Mouse (Mus musculus): Measurements from ENCODE around the gene Lactb. TPM values are rescaled to one million over a fixed set of nuclear protein-coding genes. Genes with fewer than 3 reads are reported as not detected.
A peak's percentile ranks its signal among the peaks of the same experiment; 100 is the strongest.

The Lactb gene
- polyA plus RNA-seq, 1 experiment, result 12.2 TPM

DNA sequence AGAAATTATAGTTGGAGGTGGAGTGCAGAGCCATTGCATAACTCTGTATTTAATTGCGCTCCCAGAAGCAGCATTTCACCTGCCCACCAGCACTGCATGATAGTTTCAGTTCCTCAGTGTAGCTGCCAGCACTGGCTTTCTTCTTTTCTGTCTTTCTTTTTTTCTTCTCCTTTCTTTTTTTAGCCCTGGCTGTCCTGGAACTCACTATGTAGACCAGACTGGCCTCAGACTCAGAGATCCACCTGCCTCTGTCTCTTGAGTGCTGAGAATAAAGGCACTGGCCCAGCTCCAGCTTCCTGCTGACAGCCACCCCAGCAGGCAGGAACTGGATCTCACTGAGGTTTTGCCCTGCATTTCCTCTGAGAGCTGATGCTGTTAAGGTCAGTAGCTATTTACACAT is 2.7 kb upstream of the Lactb start:
- H3K4me3 ChIP-seq (ENCODE audit: low read depth, low read length), result no peak overlapping the region
- TF ChIP-seq CTCF (IDR thresholded peaks at IDR 0.05; ENCODE audit: low read depth, low read length), result no peak
- no peak for TF ChIP-seq EP300 (IDR thresholded peaks at IDR 0.05; ENCODE audit: insufficient read depth, low read depth, low read length)
- no peak for TF ChIP-seq POLR2A (IDR thresholded peaks at IDR 0.05; ENCODE audit: insufficient read depth, low read length)
- no peak overlapping the region for H3K27ac ChIP-seq (ENCODE audit: insufficient read depth, low read length)
- H3K9ac ChIP-seq (ENCODE audit: low read depth, poor library complexity, severe bottlenecking), result no peak overlapping the region
- H3K4me1 ChIP-seq (ENCODE audit: control insufficient read depth, insufficient read depth, low read length), result no peaks in the 10 kb centered on the region
- H3K9me3 ChIP-seq (replicated peaks; ENCODE audit: control insufficient read depth, insufficient read depth, low read length, poor library complexity, severe bottlenecking), result no peaks in the 10 kb centered on the region
- H3K36me3 ChIP-seq (ENCODE audit: control insufficient read depth, insufficient read depth, low read length, poor library complexity, severe bottlenecking), result no peaks in the 10 kb centered on the region
- H3K27me3 ChIP-seq (ENCODE audit: control insufficient read depth, insufficient read depth, low read length, poor library complexity, severe bottlenecking), result peaks cover 1% of the 10 kb centered on the region; the same call in 1 of the 2 replicates

DNA sequence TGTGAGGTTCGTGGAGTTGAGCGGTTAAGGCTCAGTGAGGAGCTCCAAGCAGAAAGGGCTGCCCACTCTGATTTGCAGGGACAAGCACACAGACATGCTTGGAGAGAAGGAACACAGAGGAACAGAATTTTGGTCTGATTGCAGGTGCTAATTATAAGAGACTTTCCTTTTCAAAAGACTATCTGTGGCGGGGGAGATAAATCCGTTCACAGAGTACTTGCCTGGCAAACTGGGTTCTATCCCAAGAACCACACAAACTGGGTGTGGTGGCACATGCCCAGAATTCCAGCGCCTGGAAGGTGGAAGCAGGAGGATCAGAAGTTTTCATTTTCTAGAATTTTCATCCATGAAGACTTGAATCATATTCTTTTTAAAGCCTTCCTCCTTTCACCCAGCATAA is 1.8 kb upstream of the Lactb start:
- Histone ChIP-seq H3K9ac (ENCODE audit: low read depth, poor library complexity, severe bottlenecking) (no peak overlapping the region), H3K9me3 (replicated peaks; ENCODE audit: control insufficient read depth, insufficient read depth, low read length, poor library complexity, severe bottlenecking) (no peaks in the 10 kb centered on the region), H3K27me3 (ENCODE audit: control insufficient read depth, insufficient read depth, low read length, poor library complexity, severe bottlenecking) (peaks cover 1% of the 10 kb centered on the region; the same call in 1 of the 2 replicates), H3K4me3 (ENCODE audit: low read depth, low read length) (no peak overlapping the region), H3K27ac (ENCODE audit: insufficient read depth, low read length) (no peak overlapping the region), H3K4me1 (ENCODE audit: control insufficient read depth, insufficient read depth, low read length) (no peaks in the 10 kb centered on the region), H3K36me3 (ENCODE audit: control insufficient read depth, insufficient read depth, low read length, poor library complexity, severe bottlenecking) (no peaks in the 10 kb centered on the region)
- no peak for TF ChIP-seq CTCF (IDR thresholded peaks at IDR 0.05; ENCODE audit: low read depth, low read length)
- no peak for TF ChIP-seq POLR2A (IDR thresholded peaks at IDR 0.05; ENCODE audit: insufficient read depth, low read length)
- no peak for TF ChIP-seq EP300 (IDR thresholded peaks at IDR 0.05; ENCODE audit: insufficient read depth, low read depth, low read length)

DNA sequence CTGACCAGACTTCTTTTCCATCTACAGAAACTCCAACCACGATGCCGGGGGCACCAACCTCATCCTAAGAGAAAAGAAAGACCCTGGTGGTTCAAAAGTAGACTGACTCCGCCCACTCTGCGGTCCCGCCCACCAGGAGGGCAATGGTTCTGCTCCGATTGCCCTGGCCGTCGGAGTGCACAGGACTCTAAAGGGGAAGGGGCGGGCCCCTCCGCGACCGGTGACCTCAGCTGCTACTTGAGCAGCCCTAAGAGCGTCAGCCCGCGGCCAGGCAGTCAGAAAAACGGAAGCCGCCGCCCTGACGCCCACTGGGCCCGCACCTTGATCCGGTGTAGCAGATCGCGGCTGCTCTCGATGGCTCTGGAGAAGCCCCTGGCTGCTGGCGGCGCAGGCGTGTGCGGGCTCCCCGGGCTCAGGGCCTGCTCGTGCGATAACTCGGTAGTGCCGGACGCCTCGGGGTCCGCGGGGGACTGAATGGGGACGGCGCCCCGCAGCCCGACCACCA is 511 bp downstream of the Lactb start:
- no peak overlapping the region for H3K27ac ChIP-seq (ENCODE audit: insufficient read depth, low read length)
- no peaks in the 10 kb centered on the region for H3K36me3 ChIP-seq (ENCODE audit: control insufficient read depth, insufficient read depth, low read length, poor library complexity, severe bottlenecking)
- no peak for TF ChIP-seq POLR2A (IDR thresholded peaks at IDR 0.05; ENCODE audit: insufficient read depth, low read length)
- TF ChIP-seq CTCF (IDR thresholded peaks at IDR 0.05; ENCODE audit: low read depth, low read length), result no peak
- TF ChIP-seq EP300 (IDR thresholded peaks at IDR 0.05; ENCODE audit: insufficient read depth, low read depth, low read length), result no peak

DNA sequence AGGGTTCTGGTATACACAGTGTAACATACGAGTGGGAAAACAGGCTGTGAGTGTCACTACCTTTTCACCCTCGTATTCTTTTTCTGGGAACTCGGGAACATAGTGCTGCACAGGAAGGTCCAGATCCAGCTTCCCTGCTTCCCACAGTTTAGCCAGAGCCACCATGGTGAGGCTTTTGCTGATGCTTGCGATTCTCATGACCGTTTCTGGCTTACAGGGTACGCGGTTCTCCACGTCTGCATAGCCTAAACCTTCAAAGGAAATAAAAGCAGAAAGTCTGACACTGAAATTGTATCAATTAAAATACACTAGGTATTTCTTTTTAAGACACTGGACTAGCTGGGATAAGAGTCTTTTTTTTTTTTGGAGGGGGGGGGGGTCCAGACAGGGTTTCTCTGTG is 4.2 kb downstream of the Lactb start:
- H3K9ac ChIP-seq (ENCODE audit: low read depth, poor library complexity, severe bottlenecking), result no peak overlapping the region
- H3K4me1 ChIP-seq (ENCODE audit: control insufficient read depth, insufficient read depth, low read length), result no peaks in the 10 kb centered on the region
- no peaks in the 10 kb centered on the region for H3K27me3 ChIP-seq (ENCODE audit: control insufficient read depth, insufficient read depth, low read length, poor library complexity, severe bottlenecking)
- TF ChIP-seq CTCF (IDR thresholded peaks at IDR 0.05; ENCODE audit: low read depth, low read length), result no peak
- no peak for TF ChIP-seq POLR2A (IDR thresholded peaks at IDR 0.05; ENCODE audit: insufficient read depth, low read length)
- no peak overlapping the region for H3K4me3 ChIP-seq (ENCODE audit: low read depth, low read length)
- no peak overlapping the region for H3K27ac ChIP-seq (ENCODE audit: insufficient read depth, low read length)
- H3K9me3 ChIP-seq (replicated peaks; ENCODE audit: control insufficient read depth, insufficient read depth, low read length, poor library complexity, severe bottlenecking), result no peaks in the 10 kb centered on the region
- no peaks in the 10 kb centered on the region for H3K36me3 ChIP-seq (ENCODE audit: control insufficient read depth, insufficient read depth, low read length, poor library complexity, severe bottlenecking)

More for the DNA sequence above, 511 bp downstream of the Lactb start:
- H3K27me3 ChIP-seq (ENCODE audit: control insufficient read depth, insufficient read depth, low read length, poor library complexity, severe bottlenecking), result no peaks in the 10 kb centered on the region; the same call in 1 of the 2 replicates
- no peaks in the 10 kb centered on the region for H3K4me1 ChIP-seq (ENCODE audit: control insufficient read depth, insufficient read depth, low read length)
- H3K4me3 ChIP-seq (ENCODE audit: low read depth, low read length), result peak overlapping the region; percentile 82
- H3K9ac ChIP-seq (ENCODE audit: low read depth, poor library complexity, severe bottlenecking), result peak overlapping the region; percentile 45
- H3K9me3 ChIP-seq (replicated peaks; ENCODE audit: control insufficient read depth, insufficient read depth, low read length, poor library complexity, severe bottlenecking), result no peaks in the 10 kb centered on the region

DNA sequence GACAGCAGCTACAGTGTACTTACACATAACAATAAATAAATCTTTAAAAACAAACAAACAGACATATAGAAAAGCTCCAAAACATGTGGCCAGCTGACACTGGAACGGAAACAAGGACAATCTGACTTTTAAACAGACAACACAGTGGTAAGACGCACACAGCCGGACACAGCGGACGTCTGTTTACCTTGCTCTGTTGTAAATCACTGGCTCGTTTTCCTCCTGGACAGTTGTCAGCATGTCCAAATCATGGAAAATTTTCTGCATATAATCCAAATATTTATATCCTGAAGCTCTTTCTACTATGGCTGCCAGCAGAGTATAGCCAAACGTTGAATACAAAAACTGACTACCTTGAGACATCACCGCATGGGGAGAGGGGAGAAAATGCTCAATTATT is 7.8 kb downstream of the Lactb start:
- H3K4me1 ChIP-seq (ENCODE audit: control insufficient read depth, insufficient read depth, low read length), result no peaks in the 10 kb centered on the region
- no peak overlapping the region for H3K4me3 ChIP-seq (ENCODE audit: low read depth, low read length)
- H3K27me3 ChIP-seq (ENCODE audit: control insufficient read depth, insufficient read depth, low read length, poor library complexity, severe bottlenecking), result no peaks in the 10 kb centered on the region
- H3K36me3 ChIP-seq (ENCODE audit: control insufficient read depth, insufficient read depth, low read length, poor library complexity, severe bottlenecking), result no peaks in the 10 kb centered on the region
- H3K9me3 ChIP-seq (replicated peaks; ENCODE audit: control insufficient read depth, insufficient read depth, low read length, poor library complexity, severe bottlenecking), result no peaks in the 10 kb centered on the region
- no peak overlapping the region for H3K27ac ChIP-seq (ENCODE audit: insufficient read depth, low read length)
- H3K9ac ChIP-seq (ENCODE audit: low read depth, poor library complexity, severe bottlenecking), result no peak overlapping the region
- no peak for TF ChIP-seq EP300 (IDR thresholded peaks at IDR 0.05; ENCODE audit: insufficient read depth, low read depth, low read length)
- no peak for TF ChIP-seq POLR2A (IDR thresholded peaks at IDR 0.05; ENCODE audit: insufficient read depth, low read length)
- no peak for TF ChIP-seq CTCF (IDR thresholded peaks at IDR 0.05; ENCODE audit: low read depth, low read length)

DNA sequence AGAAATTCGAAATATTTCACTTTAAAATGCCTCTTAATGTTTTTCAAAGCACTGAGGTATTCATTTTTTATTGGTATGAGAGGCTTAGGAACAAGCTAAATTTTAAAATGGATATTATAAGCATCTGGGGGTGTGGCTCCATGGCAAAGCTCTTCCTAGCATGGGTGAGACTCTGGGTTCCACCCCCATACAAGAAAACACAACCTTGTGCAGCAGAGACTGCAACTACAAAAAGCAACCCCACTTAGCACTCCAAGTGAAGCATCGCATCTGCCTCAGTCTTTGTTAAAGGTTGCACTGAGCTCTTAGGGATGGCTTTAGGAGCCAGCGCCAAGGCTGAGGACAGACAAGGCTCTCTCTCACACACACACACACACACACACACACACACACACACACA is 13.8 kb downstream of the Lactb start:
- Histone ChIP-seq H3K27me3 (ENCODE audit: control insufficient read depth, insufficient read depth, low read length, poor library complexity, severe bottlenecking) (no peaks in the 10 kb centered on the region; the same call in 1 of the 2 replicates), H3K4me3 (ENCODE audit: low read depth, low read length) (no peak overlapping the region), H3K36me3 (ENCODE audit: control insufficient read depth, insufficient read depth, low read length, poor library complexity, severe bottlenecking) (no peaks in the 10 kb centered on the region), H3K4me1 (ENCODE audit: control insufficient read depth, insufficient read depth, low read length) (no peaks in the 10 kb centered on the region), H3K9ac (ENCODE audit: low read depth, poor library complexity, severe bottlenecking) (no peak overlapping the region), H3K27ac (ENCODE audit: insufficient read depth, low read length) (no peak overlapping the region), H3K9me3 (replicated peaks; ENCODE audit: control insufficient read depth, insufficient read depth, low read length, poor library complexity, severe bottlenecking) (no peaks in the 10 kb centered on the region)
- TF ChIP-seq POLR2A (IDR thresholded peaks at IDR 0.05; ENCODE audit: insufficient read depth, low read length), result no peak
- no peak for TF ChIP-seq CTCF (IDR thresholded peaks at IDR 0.05; ENCODE audit: low read depth, low read length)
- TF ChIP-seq EP300 (IDR thresholded peaks at IDR 0.05; ENCODE audit: insufficient read depth, low read depth, low read length), result no peak
